In genomic region chr1:55406531-55407375, GRCm38 (mm10) we compare ENCODE assay signal across 8 mouse cellular contexts. TPM values are rescaled to one million over a fixed set of nuclear protein-coding genes. Genes with fewer than 3 reads are reported as not detected.
DNase-seq lines count a peak whose midpoint lies in the region; ATAC-seq and TF ChIP-seq lines count a peak whose summit lies in the region.

No protein-coding gene starts in this region.

- no peak for TF ChIP-seq CTCF in gastrocnemius, adult 2 months (IDR thresholded peaks at IDR 0.05)

- H3K9me3 ChIP-seq in embryonic facial prominence, embryonic 14.5 days (ENCODE audit: control insufficient read depth, low read length) = no peaks in the 10 kb centered on the region
- H3K9me3 ChIP-seq in hindbrain, embryonic 10.5 days = no peaks in the 10 kb centered on the region
- no peaks in the 10 kb centered on the region for H3K9me3 ChIP-seq in stomach, embryonic 15.5 days

- peak overlapping the region; percentile 67 for H3K9ac ChIP-seq in embryonic facial prominence, embryonic 14.5 days (ENCODE audit: low read depth, low read length)
- peak overlapping the region; percentile 54 for H3K9ac ChIP-seq in stomach, embryonic 15.5 days

- H3K27ac ChIP-seq in gastrocnemius, adult 2 months = peak overlapping the region; percentile 82
- peak overlapping the region; percentile 61 for H3K27ac ChIP-seq in embryonic facial prominence, embryonic 14.5 days (replicated peaks; ENCODE audit: low read depth, low read length)
- H3K27ac ChIP-seq in hindbrain, embryonic 10.5 days = peak overlapping the region; percentile 83
- H3K27ac ChIP-seq in stomach, embryonic 15.5 days = peak overlapping the region; percentile 81

- 4% methylated on average over 28 of the region's 35 CpGs for WGBS in embryonic facial prominence, embryonic 14.5 days
- WGBS in hindbrain, embryonic 10.5 days = 4% methylated on average over 35 of the region's 35 CpGs
- WGBS in stomach, embryonic 15.5 days = 2% methylated on average over 32 of the region's 35 CpGs

- H3K27me3 ChIP-seq in embryonic facial prominence, embryonic 14.5 days (replicated peaks; ENCODE audit: control insufficient read depth, insufficient read depth, low read length) = peaks cover 11% of the 10 kb centered on the region; the same call in 1 of the 2 replicates
- peaks cover 45% of the 10 kb centered on the region for H3K27me3 ChIP-seq in hindbrain, embryonic 10.5 days (ENCODE audit: insufficient read depth, poor library complexity, severe bottlenecking)
- no peaks in the 10 kb centered on the region for H3K27me3 ChIP-seq in stomach, embryonic 15.5 days (replicated peaks)

- ATAC-seq in embryonic facial prominence, embryonic 14.5 days (ENCODE audit: low read depth) = no peak
- ATAC-seq in stomach, embryonic 15.5 days (ENCODE audit: insufficient read depth, low FRiP score, low read depth) = no peak

- intact Hi-C loops in gastrocnemius, adult 2 months (cut with DNase I) = loop anchor here (1.0 to 5.0 kb wide), 2 partner anchors 123 to 171 kb away; no protein-coding TSS in a partner anchor

- DNase-seq in gastrocnemius, adult 2 months = peak; percentile 44
- DNase-seq in gastrocnemius, adult 8-10 months (ENCODE audit: low spot score in 2 of 2) = no peak
- peak; percentile 24 for DNase-seq in adrenal gland, postnatal 10 days
- peak; percentile 53 for DNase-seq in embryonic facial prominence, embryonic 14.5 days (ENCODE audit: low spot score)
- DNase-seq in hindbrain, embryonic 10.5 days (ENCODE audit: low spot score) = peak; percentile 51
- peak; percentile 13 to 45 for DNase-seq in layer of hippocampus, postnatal 25 days (ENCODE audit: extremely low spot score in 1 of 2, low spot score in 1 of 2)
- peak; percentile 14 for DNase-seq in lung, postnatal 25 days (ENCODE audit: low spot score)

- no peaks in the 10 kb centered on the region for H3K36me3 ChIP-seq in embryonic facial prominence, embryonic 14.5 days (ENCODE audit: control insufficient read depth, insufficient read depth, low read length)
- no peaks in the 10 kb centered on the region for H3K36me3 ChIP-seq in hindbrain, embryonic 10.5 days
- H3K36me3 ChIP-seq in stomach, embryonic 15.5 days = no peaks in the 10 kb centered on the region

- peak overlapping the region; percentile 94 for H3K4me3 ChIP-seq in gastrocnemius, adult 2 months
- peak overlapping the region; percentile 71 for H3K4me3 ChIP-seq in embryonic facial prominence, embryonic 14.5 days (ENCODE audit: low read depth, low read length)
- H3K4me3 ChIP-seq in hindbrain, embryonic 10.5 days = peak overlapping the region; percentile 64
- peak overlapping the region; percentile 79 for H3K4me3 ChIP-seq in stomach, embryonic 15.5 days (replicated peaks)

- H3K4me1 ChIP-seq in embryonic facial prominence, embryonic 14.5 days (ENCODE audit: control insufficient read depth, insufficient read depth, low read length) = no peaks in the 10 kb centered on the region
- peaks cover 25% of the 10 kb centered on the region for H3K4me1 ChIP-seq in hindbrain, embryonic 10.5 days (replicated peaks)
- 0 out of 2 replicates have a peak, but pooled peaks cover 8% of the 10 kb centered on the region for H3K4me1 ChIP-seq in stomach, embryonic 15.5 days

- peak overlapping the region; percentile 100 for H3K4me2 ChIP-seq in embryonic facial prominence, embryonic 14.5 days (ENCODE audit: low read depth, low read length)
- H3K4me2 ChIP-seq in stomach, embryonic 15.5 days = peak overlapping the region; percentile 99

RNA-seq across cellular contexts. Expression of gene Plcl1, which starts 1.0 kb away (rescaled TPM):
- 1 to 10 TPM; 4.1 to 4.6 TPM for total RNA-seq in gastrocnemius, adult 2 months (2021)
- total RNA-seq in gastrocnemius, adult 8-10 months (2022) = 1 to 10 TPM; 3.4 to 4.5 (median 4.3) TPM
- total RNA-seq in adrenal gland, postnatal 10 days (2021) = 1 to 10 TPM; 5.5 to 6.1 TPM
- 2.4 TPM in 2 replicates for polyA plus RNA-seq in embryonic facial prominence, embryonic 14.5 days (2014; fragmentation: Nextera tagmentation; extraction: Ambion mirVana)
- polyA plus RNA-seq in hindbrain, embryonic 10.5 days (2016; fragmentation: Nextera tagmentation; extraction: Ambion mirVana) = 1.3 and 2.0 TPM in 2 replicates
- 10 to 100 TPM; 25.6 to 27.2 TPM for total RNA-seq in layer of hippocampus, postnatal 25 days (2021)
- 2.5 and 2.6 TPM in 2 replicates for polyA plus RNA-seq in stomach, embryonic 15.5 days (2015; fragmentation: Nextera tagmentation; extraction: Ambion mirVana)

RNA-seq across cellular contexts. Expression of gene Boll, which starts 43.5 kb away (rescaled TPM):
- not detected for total RNA-seq in gastrocnemius, adult 2 months (2021)
- not detected for total RNA-seq in gastrocnemius, adult 8-10 months (2022)
- total RNA-seq in adrenal gland, postnatal 10 days (2021) = not detected
- polyA plus RNA-seq in embryonic facial prominence, embryonic 14.5 days (2014; fragmentation: Nextera tagmentation; extraction: Ambion mirVana) = 0.17 and 1.4 TPM in 2 replicates
- polyA plus RNA-seq in hindbrain, embryonic 10.5 days (2016; fragmentation: Nextera tagmentation; extraction: Ambion mirVana) = 0.17 and 0.26 TPM in 2 replicates
- total RNA-seq in layer of hippocampus, postnatal 25 days (2021) = under 1 TPM; 0.42 to 0.84 TPM
- 0.26 and 0.32 TPM in 2 replicates for polyA plus RNA-seq in stomach, embryonic 15.5 days (2015; fragmentation: Nextera tagmentation; extraction: Ambion mirVana)

Comparison
In these comparisons a context has a peak if more than half of its experiments do, and no peak if none do; other contexts are left out.
1. DNase-seq: peak in gastrocnemius, adult 2 months (single experiment), adrenal gland, postnatal 10 days (single experiment), embryonic facial prominence, embryonic 14.5 days (single experiment), hindbrain, embryonic 10.5 days (single experiment), layer of hippocampus, postnatal 25 days (2 of 2) and lung, postnatal 25 days (single experiment); none in gastrocnemius, adult 8-10 months (0 of 2).
2. Peak in every context shown above with its lines, with median percentiles within 50 percentile points of each other: H3K27ac ChIP-seq and H3K4me3 ChIP-seq.